20 mouse cellular contexts compared by ENCODE assay signal in the genomic region with DNA sequence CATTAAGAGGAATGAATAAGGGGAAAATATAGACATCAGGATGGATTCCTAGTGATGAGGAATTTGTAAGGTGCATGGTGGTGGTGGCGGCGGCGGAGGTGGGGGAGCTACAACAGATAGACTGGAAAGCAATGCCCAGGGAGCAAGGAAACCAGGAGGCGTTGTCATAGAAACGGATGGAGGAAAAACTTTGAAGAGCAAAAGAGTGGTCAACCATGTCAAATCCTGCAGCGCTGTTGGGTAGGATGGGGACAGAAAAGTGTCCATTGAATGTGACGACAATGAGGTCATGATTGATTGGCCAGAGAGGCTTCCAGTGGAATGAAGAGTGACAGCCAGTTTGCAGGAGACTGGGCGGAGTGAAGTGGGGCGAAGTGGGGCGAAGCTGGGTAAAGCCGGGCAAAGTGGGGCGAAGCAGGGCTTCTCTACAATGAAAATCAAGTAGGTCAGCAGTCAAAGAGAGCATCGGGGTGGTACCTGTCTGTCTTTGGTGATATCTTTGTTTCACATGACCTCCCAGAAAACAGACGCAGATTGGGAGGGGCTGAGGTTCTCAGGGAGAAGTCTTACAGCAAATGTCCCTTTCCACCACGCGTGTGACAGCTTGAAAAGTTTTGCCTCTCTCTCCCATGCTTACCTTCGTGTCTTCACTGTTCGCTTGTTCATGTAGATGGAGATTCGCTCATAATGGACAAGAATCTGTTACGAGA.
A peak's percentile ranks its signal among the peaks of the same experiment; 100 is the strongest.
DNase-seq lines count a peak whose midpoint lies in the region; ATAC-seq lines count a peak whose summit lies in the region.
"Had no signal": no experiment of that assay in that cellular context is flagged by ENCODE, and none has a peak within 500 bp of the region (broad histone marks: within the 10 kb centered on the region; RNA-seq: fewer than 3 reads in every experiment).

No protein-coding gene starts in this region.

- no peak overlapping the region for H3K27ac ChIP-seq in hindbrain, embryonic 13.5 days
- H3K27ac ChIP-seq in midbrain, embryonic 12.5 days (replicated peaks), result no peak overlapping the region
- H3K27ac ChIP-seq: embryonic facial prominence, embryonic 12.5 days; limb, embryonic 10.5 days; stomach, postnatal 0 days had no signal

- H3K9ac ChIP-seq in hindbrain, embryonic 13.5 days, result no peak overlapping the region
- H3K9ac ChIP-seq in midbrain, embryonic 12.5 days (replicated peaks), result no peak overlapping the region
- H3K9ac ChIP-seq: embryonic facial prominence, embryonic 12.5 days; liver, postnatal 0 days had no signal

- no peaks in the 10 kb centered on the region for H3K36me3 ChIP-seq in hindbrain, embryonic 13.5 days
- H3K36me3 ChIP-seq in midbrain, embryonic 12.5 days, result no peaks in the 10 kb centered on the region
- H3K36me3 ChIP-seq: embryonic facial prominence, embryonic 12.5 days; limb, embryonic 10.5 days had no signal

- no peaks in the 10 kb centered on the region for H3K27me3 ChIP-seq in hindbrain, embryonic 13.5 days
- H3K27me3 ChIP-seq in midbrain, embryonic 12.5 days, result peaks cover 29% of the 10 kb centered on the region
- H3K27me3 ChIP-seq: embryonic facial prominence, embryonic 12.5 days had no signal

- WGBS in hindbrain, embryonic 13.5 days, result 40% methylated on average over 20 of the region's 20 CpGs
- WGBS in midbrain, embryonic 12.5 days, result 44% methylated on average over 20 of the region's 20 CpGs

- no peak for ATAC-seq in hindbrain, embryonic 13.5 days (ENCODE audit: low FRiP score)
- no peak for ATAC-seq in midbrain, embryonic 12.5 days (ENCODE audit: low FRiP score, low read depth)
- ATAC-seq: forebrain, embryonic 14.5 days; liver, postnatal 0 days had no signal

- H3K4me3 ChIP-seq in hindbrain, embryonic 13.5 days, result no peak overlapping the region
- no peak overlapping the region for H3K4me3 ChIP-seq in midbrain, embryonic 12.5 days
- H3K4me3 ChIP-seq: embryonic facial prominence, embryonic 12.5 days; erythroblast, embryonic 14.5 days; limb, embryonic 10.5 days had no signal

- H3K4me1 ChIP-seq in hindbrain, embryonic 13.5 days (replicated peaks), result peaks cover 13% of the 10 kb centered on the region
- H3K4me1 ChIP-seq in midbrain, embryonic 12.5 days, result peaks cover 6% of the 10 kb centered on the region; the same call in 1 of the 2 replicates
- H3K4me1 ChIP-seq: limb, embryonic 10.5 days had no signal

- H3K4me2 ChIP-seq in hindbrain, embryonic 13.5 days, result peak overlapping the region; percentile 16; the same call in 1 of the 2 replicates
- peak overlapping the region; percentile 25 for H3K4me2 ChIP-seq in midbrain, embryonic 12.5 days (replicated peaks)
- H3K4me2 ChIP-seq: embryonic facial prominence, embryonic 12.5 days had no signal

- DNase-seq in embryo, embryonic 10.5 days (ENCODE audit: low spot score), result peak; percentile 55
- peak; percentile 73 for DNase-seq in retina, postnatal 1 day
- no peak for DNase-seq in thymus, adult 18-20 months
- no peak for DNase-seq in adrenal gland, postnatal 36 days
- no peak for DNase-seq in spleen, postnatal 14 days (ENCODE audit: low spot score in 2 of 2)
- DNase-seq: adrenal gland, adult 8-10 months; cerebellum, adult 11-12 months; cerebellum, postnatal 36 days; gastrocnemius, postnatal 25 days; kidney, adult 2 months; kidney, postnatal 25 days; liver, postnatal 0 days; right cerebral cortex, postnatal 4 days had no signal

- H3K9me3 ChIP-seq in hindbrain, embryonic 13.5 days, result no peaks in the 10 kb centered on the region
- H3K9me3 ChIP-seq in midbrain, embryonic 12.5 days, result no peaks in the 10 kb centered on the region
- H3K9me3 ChIP-seq: embryonic facial prominence, embryonic 12.5 days; limb, embryonic 10.5 days had no signal

Comparison
In these comparisons a context has a peak if more than half of its experiments do, and no peak if none do; other contexts are left out.
1. DNase-seq: peak in embryo, embryonic 10.5 days (single experiment) and retina, postnatal 1 day (single experiment); none in thymus, adult 18-20 months (0 of 2), adrenal gland, postnatal 36 days (0 of 2) and spleen, postnatal 14 days (0 of 2).